Mouse (Mus musculus) cerebellum, adult (tissue): ENCODE results near the gene Zfp105.

Source experiments
- ATAC-seq: cut with Nextera tagmentation; 2 replicates; pipeline ENCODE4 v1.9.2; 2017; ENCODE audit warnings: mild to moderate bottlenecking, moderate library complexity, mixed read lengths; ENCODE audit not compliant: insufficient number of reproducible peaks, low FRiP score, low TSS enrichment

Zfp105 gene

DNA sequence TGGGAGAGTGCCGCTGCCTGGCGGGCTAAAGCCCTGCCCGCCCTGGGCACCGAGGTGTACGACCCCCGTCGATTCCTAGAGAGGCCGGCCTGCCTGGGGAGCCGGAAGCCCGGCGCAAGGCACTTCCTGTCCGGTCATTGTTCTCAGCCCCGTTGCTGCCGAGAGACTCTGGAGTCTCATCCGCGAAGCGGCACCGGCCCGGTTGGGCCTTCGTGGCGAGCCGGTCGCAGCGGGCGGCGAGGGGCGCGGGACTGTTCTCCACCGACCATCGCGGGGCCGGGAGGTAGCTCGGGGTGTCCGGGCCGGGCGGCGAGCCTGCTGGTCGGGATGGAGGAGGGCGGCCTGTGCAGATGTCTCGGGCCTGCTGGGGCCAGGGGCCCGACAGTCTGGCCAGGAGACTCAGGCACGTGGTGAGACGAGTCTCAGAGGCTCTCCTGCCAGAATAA is at the start of gene Zfp105:
Gene Zfp105, plus strand, starts transcription at position 137 of the 446 bp plus-strand sequence.
- peak; percentile 79 for ATAC-seq

DNA sequence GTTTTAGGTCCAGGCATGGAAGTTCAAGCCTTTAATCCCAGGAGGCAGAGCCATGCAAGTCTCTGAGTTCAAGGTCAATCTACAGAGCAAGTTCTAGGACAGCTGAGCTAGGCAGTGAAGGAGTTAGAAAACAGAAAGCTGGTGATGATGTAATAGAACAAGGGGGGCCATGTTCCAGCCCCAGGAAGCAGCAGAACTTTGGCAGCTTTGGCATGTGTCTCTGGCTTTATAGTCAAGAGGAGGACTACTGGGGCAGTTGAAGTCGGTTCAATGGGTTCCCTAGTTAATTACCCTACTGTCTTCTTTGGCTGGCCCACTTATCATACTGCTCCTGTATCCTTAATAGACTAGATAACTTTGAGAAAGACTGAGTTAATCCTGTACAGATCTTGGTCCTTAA is 48.2 kb upstream of the Zfp105 start:
- no peak for ATAC-seq

DNA sequence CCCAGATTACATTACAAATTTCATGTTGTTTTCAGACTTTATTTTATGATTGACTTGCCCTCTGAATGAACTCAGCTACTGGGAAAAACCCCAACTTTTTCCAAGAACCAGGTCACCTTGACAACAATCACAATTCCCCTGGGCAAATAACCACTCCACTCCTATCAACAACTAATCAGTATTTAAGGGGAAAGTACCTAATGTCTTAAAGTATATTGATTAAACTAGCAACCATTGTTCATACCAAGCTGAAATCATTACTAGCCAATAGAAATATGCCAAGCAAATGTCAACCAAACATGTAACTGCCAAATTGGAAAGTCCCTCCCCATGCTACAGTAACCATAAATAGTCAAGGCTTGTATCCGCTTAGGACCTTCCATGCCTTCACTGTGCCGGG is 47.7 kb upstream of the Zfp105 start:
- ATAC-seq, result no peak

DNA sequence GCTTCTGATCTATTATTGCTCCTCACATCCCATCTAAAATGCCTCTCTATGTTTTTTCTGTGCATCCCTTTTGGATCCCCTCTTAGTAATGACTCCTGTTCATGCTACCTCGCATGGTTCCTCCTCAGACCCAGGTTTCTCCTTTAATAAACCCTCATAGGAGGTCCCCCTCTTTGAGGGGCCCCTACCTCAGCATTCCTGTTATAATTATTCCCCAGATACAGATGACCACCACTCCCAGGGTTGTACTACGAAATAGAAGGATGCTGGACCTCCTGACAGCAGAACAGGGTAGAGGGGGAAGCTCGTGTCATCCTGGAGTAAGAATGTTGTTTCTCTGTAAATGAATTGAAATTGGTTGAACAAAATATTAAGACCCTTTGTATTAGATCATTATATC is 37.5 kb upstream of the Zfp105 start, which contains the start of gene Zkscan7:
Gene Zkscan7, plus strand, starts transcription at position 301 of the 400 bp plus-strand sequence.
- no peak for ATAC-seq

DNA sequence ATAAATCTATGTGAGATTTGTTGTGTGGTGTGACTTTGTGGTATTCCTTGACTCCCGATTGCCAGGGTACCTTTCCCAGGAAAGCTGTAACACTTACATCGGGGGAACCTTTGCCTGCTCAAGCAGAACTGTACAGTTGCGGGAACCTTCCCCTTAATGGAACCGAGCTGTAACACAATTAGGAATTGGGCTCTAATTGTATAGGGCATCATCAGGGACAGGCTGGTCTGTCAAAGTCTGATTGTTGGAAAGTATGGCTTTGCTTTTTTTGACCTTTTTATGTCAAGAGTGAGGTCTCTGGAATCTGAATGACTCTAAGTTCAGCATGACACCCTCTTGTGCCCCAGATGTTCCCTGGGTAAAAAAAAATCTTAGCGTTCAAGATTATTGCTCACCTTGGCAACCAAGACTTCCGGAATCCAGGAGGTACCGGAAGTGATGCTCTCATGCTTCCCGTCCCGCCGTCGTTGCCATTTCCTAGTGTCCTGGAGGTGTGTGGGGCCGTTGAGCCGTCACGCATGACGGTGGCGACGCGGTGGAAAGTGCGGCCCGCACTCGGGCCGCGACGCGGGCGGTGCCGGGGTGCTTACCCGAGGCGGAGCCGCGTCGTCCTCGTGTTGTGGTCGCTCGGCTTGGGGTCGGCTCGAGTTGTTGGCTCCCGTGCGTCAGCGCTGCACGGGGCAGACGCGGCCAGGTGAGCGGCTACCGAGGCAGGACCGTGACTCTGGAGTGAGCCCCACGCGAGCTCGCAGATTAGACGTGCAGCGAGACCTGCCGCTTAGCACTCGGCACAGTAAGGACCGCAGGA is 36.3 kb upstream of the Zfp105 start:
- peak; percentile 91 for ATAC-seq

DNA sequence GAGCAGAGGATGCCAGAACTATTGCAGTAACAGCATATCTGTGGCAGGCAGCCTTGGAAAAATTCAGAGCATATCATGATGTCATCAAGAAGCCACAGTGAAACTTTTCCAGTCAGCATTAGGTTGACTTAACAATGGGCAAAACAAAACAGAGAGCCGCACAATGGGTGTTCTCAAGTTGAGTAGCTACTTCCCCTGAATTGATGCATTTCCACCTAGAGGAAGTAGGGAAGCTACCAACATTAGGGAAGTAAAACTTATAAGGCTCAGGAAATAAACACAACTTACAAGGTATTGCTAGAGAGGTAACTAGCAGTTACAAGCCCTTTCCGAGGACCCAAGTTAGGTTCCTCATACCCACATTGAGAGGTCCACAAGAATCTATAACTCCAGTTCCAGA is 21.8 kb upstream of the Zfp105 start:
- ATAC-seq, result no peak

DNA sequence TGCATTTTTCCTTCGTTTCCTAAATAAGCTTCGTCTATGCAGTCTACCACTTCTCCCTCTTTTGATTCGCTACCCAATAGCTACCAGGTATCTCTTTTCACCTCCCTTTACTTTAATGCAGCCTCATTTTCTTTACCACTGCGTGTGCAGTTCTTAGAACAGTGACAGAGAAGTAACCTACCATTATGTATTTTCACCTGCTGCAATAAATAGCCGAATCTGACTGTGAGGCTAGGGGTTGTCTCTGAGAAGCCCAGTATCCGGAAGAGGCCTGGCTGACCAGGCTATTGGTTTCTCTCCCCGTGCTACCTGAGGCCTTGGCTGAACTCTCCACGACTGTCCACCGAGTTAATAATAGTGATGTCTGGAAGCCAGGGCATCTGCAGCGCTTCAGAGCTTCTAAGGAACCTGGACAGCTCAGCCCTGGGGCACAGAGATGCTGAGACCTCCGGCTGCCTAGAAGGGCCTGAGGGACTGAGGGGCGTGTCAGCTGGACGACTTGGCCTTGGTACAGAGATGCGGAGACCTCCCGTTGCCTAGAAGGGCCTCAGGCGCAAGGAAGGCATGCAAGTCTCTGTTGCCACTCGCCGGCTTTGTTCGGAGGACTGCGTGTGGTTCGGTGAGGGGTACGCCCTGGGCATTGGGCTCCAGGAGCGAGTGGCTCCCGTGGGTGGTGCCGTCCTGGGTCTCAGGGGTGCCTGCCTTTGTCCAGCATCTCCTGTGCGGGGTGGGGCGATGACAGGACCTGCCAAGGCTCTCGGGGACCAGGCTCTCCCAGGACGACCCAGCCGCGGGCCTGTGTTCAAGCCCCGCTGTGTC is 19.9 kb upstream of the Zfp105 start:
- ATAC-seq, result peak; percentile 96

DNA sequence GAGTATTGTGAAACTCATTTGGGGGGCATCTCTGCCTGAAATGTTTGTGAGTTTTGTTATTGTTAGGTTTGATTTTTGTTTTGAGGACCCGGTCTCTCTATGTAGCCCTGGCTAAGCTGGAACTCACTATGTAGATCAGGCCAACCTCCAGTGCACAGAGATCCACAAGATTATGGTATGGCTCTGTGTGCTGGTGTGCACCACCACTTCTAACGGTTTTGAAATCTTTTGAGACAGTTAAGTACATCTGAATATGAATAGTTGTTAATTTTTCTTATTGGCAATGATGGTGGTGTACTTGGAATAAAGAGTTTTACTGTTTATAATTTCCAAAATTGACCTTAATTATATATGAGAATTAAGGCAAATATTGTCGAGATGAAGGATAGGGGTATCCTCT is 436 bp upstream of the Zfp105 start:
- ATAC-seq, result no peak

DNA sequence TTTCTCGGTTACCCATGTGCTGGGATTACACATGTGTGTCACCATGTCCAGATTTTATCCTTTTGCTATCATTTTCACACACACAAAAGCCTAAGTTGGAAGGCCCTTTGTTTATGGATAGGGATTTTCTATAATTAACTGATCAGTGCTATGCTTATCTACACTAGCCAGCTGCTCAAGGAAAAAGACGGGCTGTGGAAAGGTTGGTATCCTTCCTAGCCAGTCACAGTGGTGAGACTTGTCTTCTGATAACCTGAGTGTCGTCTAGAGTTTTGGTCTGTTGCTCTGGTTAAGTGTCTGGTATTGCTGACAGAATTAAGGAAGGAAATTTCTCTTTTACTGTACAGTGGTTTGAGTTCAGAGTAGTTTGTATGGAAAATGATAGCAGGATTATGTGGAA is 6.0 kb downstream of the Zfp105 start:
- no peak for ATAC-seq

DNA sequence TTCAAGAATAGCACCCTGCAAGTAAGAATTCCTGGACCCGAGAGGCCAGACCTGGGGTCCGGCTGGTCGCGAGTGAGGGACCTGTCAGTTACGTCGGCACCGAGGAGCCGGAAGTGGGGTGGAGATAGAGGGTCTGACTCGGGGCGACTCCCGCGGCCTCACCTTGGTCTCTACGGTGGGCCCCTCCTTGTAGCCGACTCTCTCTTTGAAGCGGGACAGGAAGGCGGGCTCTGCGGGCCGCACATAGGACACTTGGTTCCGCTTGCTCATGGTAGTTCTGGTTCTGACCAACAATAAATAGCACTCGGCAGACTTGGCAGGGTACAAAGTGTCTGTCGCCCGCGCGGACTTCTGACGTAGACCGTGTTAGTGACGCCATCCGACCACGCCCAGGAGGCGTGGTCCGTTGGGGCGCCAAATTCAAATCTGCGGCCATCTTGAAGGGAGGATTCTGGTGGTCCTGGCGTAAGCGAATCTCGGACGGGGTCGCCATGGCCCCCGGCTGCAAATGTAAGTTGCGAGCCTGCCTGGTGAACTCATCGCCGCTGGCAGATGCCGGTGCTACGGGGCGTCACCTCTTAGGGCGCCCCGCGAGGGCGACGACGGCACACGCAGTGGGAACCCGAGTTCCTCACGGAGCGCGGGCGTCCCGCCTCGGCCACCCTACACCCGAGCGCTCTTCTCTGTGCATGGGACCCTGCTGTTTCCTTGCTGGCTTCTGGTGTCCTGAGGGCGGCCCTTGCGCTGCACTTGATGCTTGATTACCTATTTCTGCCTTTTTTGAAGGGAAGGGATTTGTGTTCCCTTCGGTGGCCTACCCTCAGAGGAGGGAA is 28.0 kb downstream of the Zfp105 start, which contains the start of the genes 1110059G10Rik and Kif15:
Gene 1110059G10Rik, minus strand, starts transcription at position 358 of the 833 bp plus-strand sequence.
Gene Kif15, plus strand, starts transcription at position 404 of the 833 bp plus-strand sequence.
- peak; percentile 92 for ATAC-seq
